Mouse (Mus musculus): ENCODE measurements around the gene Foxj2.

The Foxj2 gene

DNA sequence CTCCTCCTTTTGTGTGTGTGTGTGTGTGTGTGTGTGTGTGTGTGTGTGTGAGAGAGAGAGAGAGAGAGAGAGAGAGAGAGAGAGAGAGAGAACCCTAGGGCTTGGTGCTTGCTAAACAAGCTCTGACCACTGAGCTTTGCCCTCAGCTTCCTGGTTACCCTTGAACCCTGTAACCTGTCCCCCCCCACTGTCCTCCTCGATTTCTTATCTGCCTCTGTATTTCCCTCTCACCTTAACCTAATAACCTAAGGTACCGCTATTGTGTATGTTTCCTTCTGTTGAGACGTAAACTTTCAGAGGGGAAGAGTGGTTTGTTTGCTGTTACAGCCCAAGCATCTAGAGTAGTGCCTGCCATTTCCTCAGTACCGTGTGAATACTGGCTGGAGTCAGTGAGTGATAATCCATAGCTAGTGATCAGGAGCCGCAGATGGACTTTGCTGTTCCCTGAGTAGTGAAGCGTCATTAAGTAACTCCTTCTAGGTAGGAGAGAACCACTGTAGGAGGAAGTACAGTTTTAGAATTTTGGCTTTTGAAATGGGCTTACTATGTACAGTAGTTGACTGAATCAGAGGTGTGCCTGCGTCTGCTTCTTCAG is 59.5 kb downstream of the Foxj2 start:
- no peak for DNase-seq

- DNase-seq: peak; percentile 28
Observed at GRCm38 (mm10) chr6:122879781-122880505, 60.2 kb downstream of the Foxj2 start.

DNA sequence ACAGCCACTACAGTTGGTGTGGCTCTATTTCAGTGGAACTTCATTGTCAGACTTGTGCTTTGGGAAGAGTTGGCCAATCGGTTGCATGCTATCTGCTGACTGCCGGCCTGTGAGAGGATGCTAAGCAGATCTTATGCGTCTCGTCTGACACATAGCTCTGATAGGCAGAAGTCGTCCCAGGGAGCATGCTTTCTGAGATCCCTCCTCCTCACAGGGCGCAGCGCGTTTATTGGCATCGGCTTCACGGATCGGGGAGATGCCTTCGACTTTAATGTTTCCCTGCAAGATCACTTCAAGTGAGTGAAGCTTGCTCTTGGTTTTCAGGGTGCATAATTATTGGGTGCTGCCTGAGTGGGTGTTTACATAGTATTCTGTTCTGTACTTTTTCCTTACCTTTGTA is 61.6 kb downstream of the Foxj2 start:
- no peak for DNase-seq

DNA sequence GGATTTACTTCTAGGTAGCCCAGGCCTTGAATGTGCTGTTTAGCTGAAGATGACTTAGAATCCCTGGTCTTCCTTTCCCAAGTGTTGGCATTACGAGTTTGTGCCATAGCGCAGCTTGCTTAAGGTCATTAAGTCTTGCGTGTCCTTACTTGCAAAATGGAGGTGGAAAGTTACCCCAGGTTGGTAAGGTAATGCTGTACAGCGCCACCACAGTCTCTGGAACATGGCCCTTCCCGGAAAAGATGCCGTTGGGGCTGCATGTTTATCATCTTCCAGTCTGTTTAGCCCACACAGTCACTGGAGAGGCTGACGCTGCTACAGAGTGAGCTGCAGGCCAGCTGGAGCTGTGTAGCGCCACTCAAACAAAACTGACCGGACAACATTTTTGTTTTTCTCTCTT is 63.9 kb downstream of the Foxj2 start:
- no peak for DNase-seq

GRCm38 (mm10) chr6:122889599-122889998 is 69.9 kb downstream of the Foxj2 start:
- DNase-seq: no peak

DNA sequence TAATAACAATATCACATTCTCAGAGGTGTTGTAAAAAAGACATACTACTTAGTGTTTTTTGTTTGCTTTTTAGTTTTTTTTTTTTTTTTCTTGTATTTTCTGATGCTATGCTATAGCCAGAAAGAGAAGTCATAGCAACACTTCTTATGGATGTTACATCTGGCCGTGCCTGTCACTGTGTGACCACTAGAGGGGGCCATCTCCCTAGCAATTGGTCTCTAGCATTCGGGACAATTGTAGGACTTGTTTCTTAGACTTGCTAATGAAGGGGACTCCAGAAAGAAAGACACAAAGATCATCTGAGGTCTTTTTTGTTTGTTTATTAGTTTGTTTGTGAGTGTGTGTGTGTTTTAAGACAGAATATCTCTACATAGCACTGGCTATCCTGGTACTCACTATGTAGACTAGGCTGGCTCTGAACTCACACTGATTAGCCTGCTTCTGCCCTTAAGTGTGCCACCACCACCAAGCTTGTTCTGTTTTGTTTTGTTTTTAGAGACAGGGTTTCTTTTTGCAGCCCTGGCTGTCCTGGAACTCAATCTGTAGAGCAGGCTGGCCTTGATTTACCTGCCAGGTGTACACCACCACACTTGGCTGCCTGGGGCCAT is 72.8 kb downstream of the Foxj2 start:
- DNase-seq: no peak
